Mouse (Mus musculus): ENCODE measurements around the gene Frmd5.
A peak's percentile ranks its signal among the peaks of the same experiment; 100 is the strongest.

Gene Frmd5

GRCm38 (mm10) chr2:121621262-121622163, 185.4 kb downstream of the Frmd5 start:
- DNase-seq (ENCODE audit: low spot score in 2 of 2) = peak in 1 of 2 experiments; percentile 59

DNA sequence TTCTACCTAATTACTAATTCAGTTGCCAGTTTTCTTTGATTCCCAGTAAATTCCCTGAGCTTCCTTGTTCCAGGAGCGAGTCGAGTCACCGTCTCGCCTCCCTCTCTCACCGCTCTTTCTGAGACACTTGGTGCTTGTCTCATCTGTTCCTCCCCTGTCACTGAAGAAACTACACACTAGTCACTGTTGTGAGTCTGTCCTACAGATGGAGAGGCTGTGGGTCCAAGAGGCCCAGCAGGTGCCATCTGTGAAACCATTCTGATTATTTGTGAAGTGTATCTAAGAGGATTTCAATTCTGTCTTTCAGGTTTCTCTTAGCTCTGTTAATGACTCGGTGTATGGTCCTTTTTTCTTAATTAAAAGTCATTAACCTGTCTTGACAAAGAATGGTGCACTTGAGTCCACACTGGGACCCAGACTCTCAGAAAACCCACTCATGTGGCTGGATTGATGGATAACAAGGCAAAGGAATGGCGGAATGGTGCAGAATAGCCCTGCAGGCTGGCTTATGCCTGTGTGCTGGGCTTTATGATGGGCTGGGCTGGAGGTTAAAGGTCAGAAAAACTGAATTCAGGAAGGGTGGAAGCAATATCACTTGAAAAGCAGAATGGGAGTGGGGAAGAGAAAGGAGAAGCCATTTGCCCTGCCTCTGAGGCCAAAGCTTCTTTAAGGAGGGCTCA, 186.2 kb downstream of the Frmd5 start:
- DNase-seq (ENCODE audit: low spot score in 2 of 2) = no peak

DNA sequence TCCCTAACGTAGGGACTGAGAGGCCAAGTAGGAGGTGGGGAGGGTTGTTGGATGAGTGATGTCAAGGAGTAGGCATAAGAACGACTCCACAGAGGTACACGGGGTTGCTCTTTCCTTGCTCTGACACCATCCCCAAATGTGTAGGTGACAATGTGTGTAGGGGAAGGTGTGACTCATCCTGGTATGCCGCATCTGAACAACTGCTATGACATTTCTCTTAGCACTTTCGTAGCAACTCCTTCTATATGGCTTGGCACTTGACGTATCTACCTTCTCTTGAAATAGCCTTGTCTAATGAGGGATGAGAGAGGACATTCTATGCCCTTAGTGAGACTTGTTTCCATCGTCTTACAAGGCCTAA, 191.7 kb downstream of the Frmd5 start:
- no peak for DNase-seq (ENCODE audit: low spot score in 2 of 2)

DNA sequence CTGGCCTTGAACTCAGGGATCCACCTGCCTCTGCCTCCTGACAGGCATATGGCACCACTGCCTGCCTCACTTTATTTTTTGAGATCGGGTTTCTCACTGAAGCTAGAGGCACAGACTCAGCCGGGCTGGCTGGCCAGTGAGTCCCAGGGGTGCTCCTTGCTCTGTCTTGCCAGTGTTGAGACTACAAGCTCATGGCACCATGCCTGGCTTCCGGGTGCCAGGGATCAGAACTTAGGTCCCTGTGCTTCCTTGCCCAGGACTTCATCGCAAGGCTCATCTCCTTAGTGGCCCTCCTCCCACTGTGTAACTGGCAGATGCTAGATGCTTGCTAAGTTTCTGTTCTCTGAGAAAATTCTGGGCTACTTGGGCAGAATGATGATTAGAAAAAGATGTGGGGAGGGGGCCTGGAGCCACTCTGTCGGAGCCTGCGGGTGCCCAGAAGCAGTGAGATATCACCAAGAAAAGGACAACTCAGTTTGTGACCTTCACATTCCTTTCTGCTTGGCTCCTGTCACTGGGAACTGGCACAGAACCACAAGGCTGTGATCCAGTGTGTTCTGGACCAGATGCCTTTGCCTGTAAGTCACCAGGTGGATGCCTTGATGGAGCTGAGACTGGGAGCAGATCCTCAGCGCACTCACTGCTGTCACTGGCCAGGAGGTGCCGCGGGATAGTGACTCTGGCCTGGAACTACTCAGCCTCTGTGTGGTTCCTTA, 192.2 kb downstream of the Frmd5 start:
- no peak for DNase-seq (ENCODE audit: low spot score in 2 of 2)

- DNase-seq (ENCODE audit: low spot score in 2 of 2) = no peak
These were observed 194.8 kb downstream of the Frmd5 start for GRCm38 (mm10) chr2:121612112-121612511.

DNA sequence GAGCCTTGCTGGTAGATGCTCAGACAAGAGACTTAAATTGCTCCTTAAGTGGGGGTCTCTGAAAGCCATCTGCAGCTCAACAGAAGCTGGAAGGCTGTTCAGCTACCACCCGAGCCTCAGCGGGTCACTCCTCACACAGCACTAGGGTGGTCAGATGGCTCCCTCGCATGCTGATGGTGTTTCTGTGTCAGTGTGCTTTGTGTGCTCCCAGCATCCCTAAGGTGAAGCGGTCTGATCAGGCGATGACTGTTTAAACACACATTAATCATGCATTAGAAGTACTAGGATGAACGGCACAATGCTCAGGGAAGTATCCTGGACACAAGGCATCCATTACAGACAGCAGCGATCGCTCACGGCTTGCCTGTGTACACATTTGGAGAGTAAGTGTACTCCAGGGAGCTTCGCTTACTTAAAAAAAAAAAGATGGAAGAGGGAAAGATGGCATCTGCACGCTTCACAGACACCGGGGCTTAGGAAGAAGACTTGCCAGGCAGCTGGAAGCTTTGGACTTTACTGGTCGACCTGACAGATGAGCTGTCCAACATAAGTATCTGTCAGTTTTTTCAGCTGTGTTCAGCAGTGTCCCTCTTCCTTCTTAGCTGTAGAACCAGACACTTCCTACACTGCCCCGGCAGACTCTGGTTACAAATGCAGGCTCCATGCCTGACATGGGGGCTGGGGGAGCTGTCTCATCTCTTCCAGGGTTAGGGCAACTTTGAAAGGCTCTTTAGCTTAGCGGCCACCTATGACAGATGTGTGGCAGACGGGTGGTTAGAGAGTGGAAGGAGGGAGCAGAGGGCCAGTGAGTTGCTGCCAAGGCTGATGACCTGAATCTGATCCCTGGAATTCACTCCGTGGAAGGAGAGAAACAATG, 196.6 kb downstream of the Frmd5 start:
- no peak for DNase-seq (ENCODE audit: low spot score in 2 of 2)

GRCm38 (mm10) chr2:121609141-121609724, 197.7 kb downstream of the Frmd5 start:
- DNase-seq (ENCODE audit: low spot score in 2 of 2) = no peak

DNA sequence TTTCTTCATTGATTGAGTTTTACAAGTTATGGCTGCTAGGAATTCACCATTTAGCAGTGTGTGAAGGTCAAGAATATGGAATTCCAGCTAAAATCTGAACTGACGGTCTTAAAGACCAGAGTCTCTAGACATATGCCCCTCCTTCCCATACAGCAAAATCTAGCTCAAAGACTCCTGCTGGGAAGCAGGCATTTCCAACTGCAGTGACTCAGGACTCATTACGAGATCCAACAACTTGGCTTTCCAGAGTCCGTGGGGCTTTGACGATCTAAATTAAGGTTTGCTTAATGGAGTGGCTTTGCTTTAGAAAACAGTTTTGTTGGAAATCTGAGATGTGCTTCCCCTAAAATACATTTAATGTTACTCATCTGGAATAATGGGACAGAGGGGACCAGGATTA, 204.5 kb downstream of the Frmd5 start:
- DNase-seq (ENCODE audit: low spot score in 2 of 2) = no peak

GRCm38 (mm10) chr2:121601543-121601942, 205.3 kb downstream of the Frmd5 start:
- DNase-seq (ENCODE audit: low spot score in 2 of 2) = no peak

GRCm38 (mm10) chr2:121600736-121601135, 206.2 kb downstream of the Frmd5 start:
- DNase-seq (ENCODE audit: low spot score in 2 of 2) = no peak

DNA sequence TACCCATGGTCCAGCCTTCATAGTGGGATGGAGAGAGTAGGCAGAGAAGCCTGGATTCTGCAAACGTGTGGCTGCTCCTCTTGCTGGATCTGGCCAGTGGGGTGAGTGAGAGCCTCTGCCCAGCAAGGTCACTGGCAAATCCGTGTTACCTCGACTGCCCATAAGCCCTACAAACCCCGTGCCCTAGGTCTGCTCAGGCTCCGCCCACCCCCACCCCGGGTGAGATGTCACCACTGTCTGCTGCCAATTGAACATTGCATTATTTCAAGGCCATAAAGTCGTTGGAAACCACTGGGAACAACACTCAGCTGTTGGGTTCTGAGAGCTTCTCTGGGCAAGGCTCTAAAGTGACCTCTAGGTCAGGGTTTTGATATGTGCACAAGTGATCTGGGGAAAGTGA, 208.6 kb downstream of the Frmd5 start:
- DNase-seq (ENCODE audit: low spot score in 2 of 2) = no peak

- no peak for DNase-seq (ENCODE audit: low spot score in 2 of 2)
These were observed 210.3 kb downstream of the Frmd5 start for GRCm38 (mm10) chr2:121596621-121597020.

DNA sequence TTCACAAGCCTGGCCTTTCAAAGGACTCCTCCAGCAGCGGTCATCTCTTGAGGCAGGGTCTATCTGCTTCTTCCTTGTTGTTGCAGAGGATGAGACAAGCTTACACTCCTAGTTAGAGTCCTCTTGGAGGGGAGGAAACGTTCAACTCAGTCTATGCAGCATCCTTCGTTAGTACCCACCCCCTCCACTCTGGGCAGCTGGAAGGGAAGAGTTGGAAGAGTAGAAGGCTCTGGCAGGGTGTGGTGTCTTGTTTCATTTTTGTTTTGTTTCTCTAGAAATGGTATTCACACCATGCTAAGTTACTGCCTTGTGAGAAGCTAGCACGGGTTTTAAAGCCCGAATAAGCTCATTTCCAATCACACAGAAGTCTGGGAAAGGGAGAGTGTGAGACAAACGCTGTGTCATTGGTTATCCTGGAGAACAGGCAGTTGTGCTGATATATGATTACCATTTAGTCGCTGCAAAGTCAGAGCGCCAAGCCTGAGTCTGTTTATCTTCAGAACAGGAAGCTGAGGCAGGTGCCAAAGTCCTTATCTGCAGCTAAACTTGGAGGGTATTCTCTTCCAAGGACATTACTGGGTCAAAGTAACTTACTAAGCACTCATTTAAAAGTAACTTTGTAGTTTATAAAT, 212.1 kb downstream of the Frmd5 start:
- DNase-seq (ENCODE audit: low spot score in 2 of 2) = no peak

DNA sequence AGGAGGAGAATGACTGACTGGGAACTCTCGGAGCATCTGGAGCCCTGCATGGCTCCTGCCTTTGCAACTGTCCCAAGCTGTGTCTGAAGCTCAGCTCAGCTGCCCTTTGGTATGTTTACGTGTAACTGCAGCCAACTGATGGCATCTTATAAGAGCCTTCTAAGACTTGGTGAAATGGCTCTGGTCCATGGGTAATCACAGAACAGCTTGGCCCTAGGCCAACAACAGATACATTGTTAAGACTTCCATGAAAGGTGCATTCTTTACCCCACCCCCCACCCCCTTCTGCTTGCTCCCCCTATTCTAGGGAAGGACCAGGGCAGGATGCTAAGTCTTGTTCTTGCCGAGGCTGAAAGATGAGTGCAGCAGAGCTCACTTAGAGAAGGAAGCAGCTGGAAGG, 212.8 kb downstream of the Frmd5 start:
- DNase-seq (ENCODE audit: low spot score in 2 of 2) = no peak

DNA sequence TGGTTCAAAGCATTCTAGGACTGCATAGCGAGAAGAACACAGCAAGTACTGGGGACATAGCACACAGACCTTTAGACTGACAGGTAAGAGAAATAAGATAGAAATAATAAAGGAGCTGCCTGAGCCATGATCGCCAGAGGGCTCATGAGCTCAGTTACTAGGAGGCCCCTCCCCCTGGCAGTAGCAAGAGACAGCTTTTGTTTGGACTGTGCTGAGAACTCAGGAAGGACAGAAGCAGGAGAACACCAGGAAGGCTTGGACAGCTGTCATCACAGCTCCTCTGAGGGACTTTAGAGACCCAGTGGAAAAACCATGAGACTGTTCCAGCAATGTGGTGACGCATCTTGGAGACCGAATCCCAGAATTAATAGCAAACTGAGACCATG, 218.6 kb downstream of the Frmd5 start:
- DNase-seq (ENCODE audit: low spot score in 2 of 2) = no peak

- no peak for DNase-seq (ENCODE audit: low spot score in 2 of 2)
These were observed 219.2 kb downstream of the Frmd5 start for GRCm38 (mm10) chr2:121587523-121588308.

DNA sequence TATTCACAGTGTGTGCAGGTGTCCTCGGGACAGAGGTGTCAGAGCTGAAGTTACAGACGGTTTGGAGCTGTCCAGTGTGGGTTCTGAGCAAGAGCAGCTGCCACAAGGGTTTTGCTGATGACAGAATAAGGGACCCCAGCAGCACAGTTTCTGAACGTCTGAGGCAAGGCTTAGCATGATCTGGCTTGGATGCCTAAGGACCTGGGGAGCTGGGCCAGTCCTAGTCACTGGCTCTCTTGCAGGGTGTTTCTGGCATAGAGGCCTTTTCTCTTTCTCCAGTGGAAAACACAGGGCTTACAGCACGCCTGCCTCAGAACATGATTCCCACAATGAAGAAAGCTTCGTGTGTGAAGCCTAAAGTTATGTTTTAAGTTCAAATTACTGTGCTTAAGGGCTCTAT, 222.2 kb downstream of the Frmd5 start:
- no peak for DNase-seq (ENCODE audit: low spot score in 2 of 2)

DNA sequence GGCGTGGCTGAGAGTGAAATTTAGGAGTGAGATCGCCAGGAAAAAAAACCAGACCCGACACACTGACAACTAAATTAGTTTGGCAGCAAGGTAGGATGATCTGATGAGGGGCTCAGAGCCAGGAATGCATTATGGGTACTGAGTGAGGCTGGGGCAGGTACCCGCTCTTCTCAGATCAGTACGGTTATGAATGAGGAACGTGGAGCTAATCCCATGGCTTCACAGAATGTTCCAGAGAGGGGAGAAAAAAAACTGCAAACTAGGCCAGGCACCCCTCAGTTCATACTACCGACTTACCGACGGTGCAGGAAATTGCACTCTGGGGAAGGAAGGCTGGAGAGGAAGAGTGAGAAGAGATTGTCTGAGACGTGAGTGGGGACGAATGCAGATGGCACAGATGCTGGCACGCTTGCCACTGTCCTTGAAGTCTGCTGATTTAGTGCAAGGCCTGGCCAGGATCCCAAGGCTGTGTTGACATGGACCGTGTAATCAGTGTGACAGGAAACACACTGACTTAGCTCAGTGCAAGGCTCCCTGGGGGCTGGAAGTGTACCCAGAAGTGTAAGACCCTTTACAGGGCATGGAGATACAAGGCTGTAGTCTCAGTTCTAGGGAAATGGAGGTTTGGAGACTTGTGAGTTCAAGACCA, 223.3 kb downstream of the Frmd5 start:
- DNase-seq (ENCODE audit: low spot score in 2 of 2) = no peak

- DNase-seq (ENCODE audit: low spot score in 2 of 2) = no peak
These were observed 224.0 kb downstream of the Frmd5 start for GRCm38 (mm10) chr2:121582809-121583376.

Data from frontal cortex, postnatal 36 days (tissue).